Mouse (Mus musculus): ENCODE measurements at regions not wholly inside any gene's neighbourhood (a gene's known extent, or its start where the extent isn't known, plus 50 kb on each side); places are given as distances from the start of the nearest gene placed in this dataset.

GRCm38 (mm10) chr17:15311822-15312221, 64.8 kb downstream of the Dll1 start:
- H3K4me3 ChIP-seq (ENCODE audit: insufficient read depth in 1 of 2, low read depth in 2 of 2, low read length in 2 of 2), result no peak overlapping the region
- H3K4me2 ChIP-seq (ENCODE audit: low read depth), result no peak overlapping the region
- ATAC-seq (ENCODE audit: insufficient read depth), result no peak
- no peak overlapping the region for H3K27ac ChIP-seq
- no peak overlapping the region for H3K9ac ChIP-seq (replicated peaks)
- WGBS (ENCODE audit: insufficient replicate concordance), result 50% methylated on average over 4 of the region's 4 CpGs
- no peaks in the 10 kb centered on the region for H3K36me3 ChIP-seq (replicated peaks; ENCODE audit: control insufficient read depth, insufficient read depth, low read depth)
- no peak for TF ChIP-seq CTCF (IDR thresholded peaks at IDR 0.05; ENCODE audit: low read depth)
- TF ChIP-seq EP300 (IDR thresholded peaks at IDR 0.05; ENCODE audit: low read depth), result no peak
- no peaks in the 10 kb centered on the region for H3K9me3 ChIP-seq (ENCODE audit: control insufficient read depth, low read length)
- no peaks in the 10 kb centered on the region for H3K27me3 ChIP-seq (ENCODE audit: control insufficient read depth, insufficient read depth, low read length)
- no peak for DNase-seq (ENCODE audit: low read depth in 3 of 3, low spot score in 3 of 3)
- no peaks in the 10 kb centered on the region for H3K4me1 ChIP-seq (replicated peaks; ENCODE audit: control insufficient read depth in 2 of 2, insufficient read depth in 2 of 2, low read length in 1 of 2)

- ATAC-seq (ENCODE audit: insufficient read depth), result no peak
- Histone ChIP-seq H3K9me3 (ENCODE audit: control insufficient read depth, low read length) (no peaks in the 10 kb centered on the region), H3K36me3 (replicated peaks; ENCODE audit: control insufficient read depth, insufficient read depth, low read depth) (no peaks in the 10 kb centered on the region), H3K4me3 (ENCODE audit: insufficient read depth in 1 of 2, low read depth in 2 of 2, low read length in 2 of 2) (no peak overlapping the region), H3K4me1 (replicated peaks; ENCODE audit: control insufficient read depth in 2 of 2, insufficient read depth in 2 of 2, low read length in 1 of 2) (no peaks in the 10 kb centered on the region), H3K9ac (replicated peaks) (no peak overlapping the region), H3K27me3 (ENCODE audit: control insufficient read depth, insufficient read depth, low read length) (no peaks in the 10 kb centered on the region), H3K27ac (no peak overlapping the region), H3K4me2 (ENCODE audit: low read depth) (no peak overlapping the region)
- TF ChIP-seq CTCF (IDR thresholded peaks at IDR 0.05; ENCODE audit: low read depth) (no peak), EP300 (IDR thresholded peaks at IDR 0.05; ENCODE audit: low read depth) (no peak)
- no peak for DNase-seq (ENCODE audit: low read depth in 3 of 3, low spot score in 3 of 3)
- 57% methylated on average over 2 of the region's 2 CpGs for WGBS (ENCODE audit: insufficient replicate concordance)
Measured at GRCm38 (mm10) chr17:15310465-15310864, 66.2 kb downstream of the Dll1 start.

GRCm38 (mm10) chr17:15302110-15302509, 74.6 kb downstream of the Dll1 start:
- Histone ChIP-seq H3K27me3 (ENCODE audit: control insufficient read depth, insufficient read depth, low read length) (no peaks in the 10 kb centered on the region), H3K9me3 (ENCODE audit: control insufficient read depth, low read length) (no peaks in the 10 kb centered on the region), H3K36me3 (replicated peaks; ENCODE audit: control insufficient read depth, insufficient read depth, low read depth) (no peaks in the 10 kb centered on the region), H3K27ac (no peak overlapping the region), H3K4me1 (replicated peaks; ENCODE audit: control insufficient read depth in 2 of 2, insufficient read depth in 2 of 2, low read length in 1 of 2) (no peaks in the 10 kb centered on the region), H3K9ac (replicated peaks) (no peak overlapping the region), H3K4me3 (ENCODE audit: insufficient read depth in 1 of 2, low read depth in 2 of 2, low read length in 2 of 2) (no peak overlapping the region), H3K4me2 (ENCODE audit: low read depth) (no peak overlapping the region)
- TF ChIP-seq CTCF (IDR thresholded peaks at IDR 0.05; ENCODE audit: low read depth), result no peak
- TF ChIP-seq EP300 (IDR thresholded peaks at IDR 0.05; ENCODE audit: low read depth), result no peak
- 12% methylated on average over 1 of the region's 1 CpGs for WGBS (ENCODE audit: insufficient replicate concordance)
- DNase-seq (ENCODE audit: low read depth in 3 of 3, low spot score in 3 of 3) (no peak), ATAC-seq (ENCODE audit: insufficient read depth) (no peak)

GRCm38 (mm10) chr17:15299743-15300371, 76.8 kb downstream of the Dll1 start:
- no peak overlapping the region for H3K27ac ChIP-seq
- no peaks in the 10 kb centered on the region for H3K9me3 ChIP-seq (ENCODE audit: control insufficient read depth, low read length)
- H3K4me2 ChIP-seq (ENCODE audit: low read depth), result no peak overlapping the region
- 43% methylated on average over 13 of the region's 13 CpGs for WGBS (ENCODE audit: insufficient replicate concordance)
- H3K27me3 ChIP-seq (ENCODE audit: control insufficient read depth, insufficient read depth, low read length), result no peaks in the 10 kb centered on the region
- H3K4me3 ChIP-seq (ENCODE audit: insufficient read depth in 1 of 2, low read depth in 2 of 2, low read length in 2 of 2), result no peak overlapping the region
- DNase-seq (ENCODE audit: low read depth in 3 of 3, low spot score in 3 of 3), result no peak
- ATAC-seq (ENCODE audit: insufficient read depth), result no peak
- no peaks in the 10 kb centered on the region for H3K4me1 ChIP-seq (replicated peaks; ENCODE audit: control insufficient read depth in 2 of 2, insufficient read depth in 2 of 2, low read length in 1 of 2)
- H3K36me3 ChIP-seq (replicated peaks; ENCODE audit: control insufficient read depth, insufficient read depth, low read depth), result no peaks in the 10 kb centered on the region
- H3K9ac ChIP-seq (replicated peaks), result no peak overlapping the region
- no peak for TF ChIP-seq CTCF (IDR thresholded peaks at IDR 0.05; ENCODE audit: low read depth)
- TF ChIP-seq EP300 (IDR thresholded peaks at IDR 0.05; ENCODE audit: low read depth), result no peak

GRCm38 (mm10) chr17:15294165-15294585, 82.5 kb downstream of the Dll1 start:
- Histone ChIP-seq H3K27me3 (ENCODE audit: control insufficient read depth, insufficient read depth, low read length) (no peaks in the 10 kb centered on the region), H3K9me3 (ENCODE audit: control insufficient read depth, low read length) (no peaks in the 10 kb centered on the region), H3K4me2 (ENCODE audit: low read depth) (no peak overlapping the region), H3K36me3 (replicated peaks; ENCODE audit: control insufficient read depth, insufficient read depth, low read depth) (no peaks in the 10 kb centered on the region), H3K4me1 (replicated peaks; ENCODE audit: control insufficient read depth in 2 of 2, insufficient read depth in 2 of 2, low read length in 1 of 2) (no peaks in the 10 kb centered on the region), H3K27ac (no peak overlapping the region), H3K9ac (replicated peaks) (no peak overlapping the region), H3K4me3 (ENCODE audit: insufficient read depth in 1 of 2, low read depth in 2 of 2, low read length in 2 of 2) (no peak overlapping the region)
- 52% methylated on average over 5 of the region's 5 CpGs for WGBS (ENCODE audit: insufficient replicate concordance)
- DNase-seq (ENCODE audit: low read depth in 3 of 3, low spot score in 3 of 3) (no peak), ATAC-seq (ENCODE audit: insufficient read depth) (no peak)
- TF ChIP-seq CTCF (IDR thresholded peaks at IDR 0.05; ENCODE audit: low read depth) (no peak), EP300 (IDR thresholded peaks at IDR 0.05; ENCODE audit: low read depth) (no peak)

All from liver, embryonic 14.5 days (tissue).